Mouse (Mus musculus) hindbrain, embryonic 14.5 days (tissue): ENCODE measurements around the gene Fgfr2. TPM values are rescaled to one million over a fixed set of nuclear protein-coding genes. Genes with fewer than 3 reads are reported as not detected.
A peak's percentile ranks its signal among the peaks of the same experiment; 100 is the strongest.

Source experiments
- ATAC-seq: fragments of 200-750 bp; cut with Nextera tagmentation; 2 replicates; pipeline ENCODE4 v1.8.0; 2017; ENCODE audit warnings: moderate number of reproducible peaks, mild to moderate bottlenecking, moderate TSS enrichment, moderate library complexity; ENCODE audit not compliant: low FRiP score
- DNase-seq: peaks from one replicate; pipeline ENCODE4 v3.0.0-alpha.2; 2015; ENCODE audit warnings: low spot score
- H3K27ac ChIP-seq: fragments of 300-500 bp; sonication (generic); 2 replicates; pipeline ENCODE4 v1.5.1; 2014; ENCODE audit warnings: mild to moderate bottlenecking, moderate library complexity
- H3K27me3 ChIP-seq: fragments of 300-500 bp; sonication (generic); 2 replicates; pipeline ENCODE4 v1.6.1; 2014; ENCODE audit warnings: mild to moderate bottlenecking, low read length, mixed read lengths; ENCODE audit not compliant: control insufficient read depth, insufficient read depth
- H3K36me3 ChIP-seq: fragments of 300-500 bp; sonication (generic); replicated peaks from 2 replicates; pipeline ENCODE4 v1.6.1; 2014; ENCODE audit not compliant: control insufficient read depth, insufficient read depth
- H3K4me1 ChIP-seq: fragments of 300-500 bp; sonication (generic); replicated peaks from 2 replicates; pipeline ENCODE4 v1.6.1; 2014; ENCODE audit warnings: antibody characterized with exemption, low read length, mixed read lengths; ENCODE audit not compliant: control insufficient read depth, insufficient read depth
- H3K4me2 ChIP-seq: fragments of 300-500 bp; sonication (generic); replicated peaks from 2 replicates; pipeline ENCODE4 v1.6.1; 2014; ENCODE audit warnings: mild to moderate bottlenecking, moderate library complexity
- H3K4me3 ChIP-seq: fragments of 300-500 bp; sonication (generic); replicated peaks from 2 replicates; pipeline ENCODE4 v1.5.1; 2014; ENCODE audit warnings: mild to moderate bottlenecking, low read length
- H3K9ac ChIP-seq: fragments of 300-500 bp; sonication (generic); 2 replicates; pipeline ENCODE4 v1.6.1; 2014
- H3K9me3 ChIP-seq: fragments of 300-500 bp; sonication (generic); 2 replicates; pipeline ENCODE4 v1.6.1; 2016; ENCODE audit warnings: low read length; ENCODE audit not compliant: control insufficient read depth
- WGBS: fragments of 180-500 bp; shearing (Covaris S2); extraction: QIAGEN DNeasy Blood & Tissue Kit; methylation state at CpG from one replicate; pipeline ENCODE4 v1.1.7; 2014; 5-methylcytosine and 5-hydroxymethylcytosine counted together
- polyA plus RNA-seq: library from polyadenylated mRNA; unstranded; fragments of >200 nt; fragmentation: Nextera tagmentation; extraction: Ambion mirVana; gene quantifications from 2 replicates; pipeline ENCODE4 v1.2.1, GENCODE M21; 2014

Fgfr2 gene
- polyA plus RNA-seq, 1 experiment from 2014 or later: 43.5 TPM

GRCm38 (mm10) chr7:130264616-130265318, 2858.4 kb downstream of the Fgfr2 start:
- H3K9me3 ChIP-seq: no peaks in the 10 kb centered on the region
- H3K4me2 ChIP-seq: peak overlapping the region; percentile 83
- peak overlapping the region; percentile 51 for H3K27ac ChIP-seq
- peak overlapping the region; percentile 59 for H3K4me3 ChIP-seq
- peak; percentile 36; the same call in 1 of the 2 replicates for ATAC-seq
- peaks cover 45% of the 10 kb centered on the region for H3K4me1 ChIP-seq
- peak; percentile 59 for DNase-seq
- H3K9ac ChIP-seq: peak overlapping the region; percentile 62
- H3K27me3 ChIP-seq: no peaks in the 10 kb centered on the region
- H3K36me3 ChIP-seq: no peaks in the 10 kb centered on the region
- under 1% methylated on average over 41 of the region's 41 CpGs for WGBS

GRCm38 (mm10) chr7:130263799-130264351, 2859.3 kb downstream of the Fgfr2 start:
- Histone ChIP-seq H3K27me3 (no peaks in the 10 kb centered on the region; the same call in 1 of the 2 replicates), H3K27ac (peak overlapping the region; percentile 51), H3K4me3 (peak overlapping the region; percentile 59), H3K36me3 (no peaks in the 10 kb centered on the region), H3K9ac (peak overlapping the region; percentile 62), H3K4me1 (peaks cover 50% of the 10 kb centered on the region), H3K9me3 (no peaks in the 10 kb centered on the region), H3K4me2 (peak overlapping the region; percentile 83)
- WGBS: 3% methylated on average over 20 of the region's 20 CpGs
- DNase-seq (no peak), ATAC-seq (no peak)

- peak overlapping the region; percentile 51; the same call in 1 of the 2 replicates for H3K27ac ChIP-seq
- H3K27me3 ChIP-seq: no peaks in the 10 kb centered on the region; the same call in 1 of the 2 replicates
- ATAC-seq: no peak
- peak overlapping the region; percentile 59 for H3K4me3 ChIP-seq
- WGBS: 25% methylated on average over 4 of the region's 4 CpGs
- DNase-seq: no peak
- H3K36me3 ChIP-seq: no peaks in the 10 kb centered on the region
- H3K9ac ChIP-seq: peak overlapping the region; percentile 62
- H3K9me3 ChIP-seq: no peaks in the 10 kb centered on the region
- peaks cover 57% of the 10 kb centered on the region for H3K4me1 ChIP-seq
- H3K4me2 ChIP-seq: peak overlapping the region; percentile 83
These were observed 2859.9 kb downstream of the Fgfr2 start for GRCm38 (mm10) chr7:130263233-130263594.

- H3K4me2 ChIP-seq: peak overlapping the region; percentile 83
- DNase-seq: no peak
- ATAC-seq: no peak
- H3K4me1 ChIP-seq: peaks cover 61% of the 10 kb centered on the region
- no peaks in the 10 kb centered on the region; the same call in 1 of the 2 replicates for H3K27me3 ChIP-seq
- H3K9me3 ChIP-seq: no peaks in the 10 kb centered on the region
- H3K27ac ChIP-seq: peak overlapping the region; percentile 14
- no peaks in the 10 kb centered on the region for H3K36me3 ChIP-seq
- WGBS: 13% methylated on average over 17 of the region's 17 CpGs
- H3K9ac ChIP-seq: peak overlapping the region; percentile 62
- H3K4me3 ChIP-seq: peak overlapping the region; percentile 59
These were observed 2860.5 kb downstream of the Fgfr2 start for GRCm38 (mm10) chr7:130262528-130263232.

- H3K9ac ChIP-seq: peak overlapping the region; percentile 62
- no peak for DNase-seq
- H3K9me3 ChIP-seq: no peaks in the 10 kb centered on the region
- H3K4me2 ChIP-seq: peak overlapping the region; percentile 83
- peaks cover 61% of the 10 kb centered on the region for H3K4me1 ChIP-seq
- no peak for ATAC-seq
- peak overlapping the region; percentile 14 for H3K27ac ChIP-seq
- H3K27me3 ChIP-seq: no peaks in the 10 kb centered on the region; the same call in 1 of the 2 replicates
- peak overlapping the region; percentile 59 for H3K4me3 ChIP-seq
- WGBS: 24% methylated on average over 17 of the region's 17 CpGs
- no peaks in the 10 kb centered on the region for H3K36me3 ChIP-seq
These were observed 2861.2 kb downstream of the Fgfr2 start for GRCm38 (mm10) chr7:130261684-130262527.

GRCm38 (mm10) chr7:130260905-130261683, 2862.1 kb downstream of the Fgfr2 start:
- Histone ChIP-seq H3K4me1 (peaks cover 61% of the 10 kb centered on the region), H3K4me3 (peak overlapping the region; percentile 59), H3K27ac (no peak overlapping the region), H3K9ac (peak overlapping the region; percentile 62; the same call in 1 of the 2 replicates), H3K4me2 (peak overlapping the region; percentile 83), H3K36me3 (no peaks in the 10 kb centered on the region), H3K9me3 (no peaks in the 10 kb centered on the region), H3K27me3 (no peaks in the 10 kb centered on the region; the same call in 1 of the 2 replicates)
- DNase-seq (no peak), ATAC-seq (no peak)
- 53% methylated on average over 20 of the region's 20 CpGs for whole genome bisulfite sequencing

GRCm38 (mm10) chr7:130260060-130260459, 2863.1 kb downstream of the Fgfr2 start:
- Histone ChIP-seq H3K4me2 (peak overlapping the region; percentile 83), H3K4me3 (0 out of 2 replicates have a peak overlapping the region, but pooled peaks have one; percentile 2), H3K27ac (no peak overlapping the region), H3K36me3 (no peaks in the 10 kb centered on the region), H3K27me3 (no peaks in the 10 kb centered on the region; the same call in 1 of the 2 replicates), H3K9me3 (no peaks in the 10 kb centered on the region), H3K4me1 (peaks cover 61% of the 10 kb centered on the region), H3K9ac (no peak overlapping the region)
- no peak for ATAC-seq
- DNase-seq: peak; percentile 67
- WGBS: 17% methylated on average over 5 of the region's 5 CpGs

- Histone ChIP-seq H3K27me3 (no peaks in the 10 kb centered on the region; the same call in 1 of the 2 replicates), H3K4me1 (peaks cover 50% of the 10 kb centered on the region), H3K36me3 (no peaks in the 10 kb centered on the region), H3K4me2 (peak overlapping the region; percentile 83), H3K27ac (no peak overlapping the region), H3K4me3 (no peak overlapping the region), H3K9me3 (no peaks in the 10 kb centered on the region), H3K9ac (no peak overlapping the region)
- no peak for DNase-seq
- ATAC-seq: no peak
- WGBS: 23% methylated on average over 9 of the region's 9 CpGs
These were observed 2864.3 kb downstream of the Fgfr2 start for GRCm38 (mm10) chr7:130258704-130259295.
